Mouse (Mus musculus): ENCODE results near the gene Nfs1. TPM values are rescaled to one million over a fixed set of nuclear protein-coding genes. Genes with fewer than 3 reads are reported as not detected.

The Nfs1 gene
- polyA plus RNA-seq, 1 experiment = not detected

GRCm38 (mm10) chr2:156080391-156080790 is 63.6 kb downstream of the Nfs1 start:
- WGBS = 81% methylated on average over 7 of the region's 7 CpGs
- Histone ChIP-seq H3K4me1 (ENCODE audit: control insufficient read depth, insufficient read depth, low read length) (peaks cover 15% of the 10 kb centered on the region), H3K4me3 (ENCODE audit: insufficient read depth, low read depth, low read length) (no peak overlapping the region), H3K27ac (ENCODE audit: insufficient read depth, low read depth, low read length) (no peak overlapping the region)
- no peak for TF ChIP-seq POLR2A (IDR thresholded peaks at IDR 0.05; ENCODE audit: insufficient read depth, low read depth, low read length)
- no peak for TF ChIP-seq CTCF (IDR thresholded peaks at IDR 0.05; ENCODE audit: insufficient read depth, low read depth, low read length)

GRCm38 (mm10) chr2:156079674-156080073 is 64.3 kb downstream of the Nfs1 start:
- TF ChIP-seq POLR2A (IDR thresholded peaks at IDR 0.05; ENCODE audit: insufficient read depth, low read depth, low read length) = no peak
- no peak for TF ChIP-seq CTCF (IDR thresholded peaks at IDR 0.05; ENCODE audit: insufficient read depth, low read depth, low read length)
- no peak overlapping the region for H3K4me3 ChIP-seq (ENCODE audit: insufficient read depth, low read depth, low read length)
- H3K4me1 ChIP-seq (ENCODE audit: control insufficient read depth, insufficient read depth, low read length) = peaks cover 12% of the 10 kb centered on the region
- WGBS = 32% methylated on average over 4 of the region's 4 CpGs
- H3K27ac ChIP-seq (ENCODE audit: insufficient read depth, low read depth, low read length) = no peak overlapping the region

- Histone ChIP-seq H3K4me3 (ENCODE audit: insufficient read depth, low read depth, low read length) (no peak overlapping the region), H3K27ac (ENCODE audit: insufficient read depth, low read depth, low read length) (no peak overlapping the region), H3K4me1 (ENCODE audit: control insufficient read depth, insufficient read depth, low read length) (peaks cover 12% of the 10 kb centered on the region)
- TF ChIP-seq POLR2A (IDR thresholded peaks at IDR 0.05; ENCODE audit: insufficient read depth, low read depth, low read length) (no peak), CTCF (IDR thresholded peaks at IDR 0.05; ENCODE audit: insufficient read depth, low read depth, low read length) (no peak)
- 88% methylated on average over 8 of the region's 8 CpGs for WGBS
Measured at GRCm38 (mm10) chr2:156079183-156079560, 64.8 kb downstream of the Nfs1 start.

- TF ChIP-seq CTCF (IDR thresholded peaks at IDR 0.05; ENCODE audit: insufficient read depth, low read depth, low read length) (no peak), POLR2A (IDR thresholded peaks at IDR 0.05; ENCODE audit: insufficient read depth, low read depth, low read length) (no peak)
Measured at GRCm38 (mm10) chr2:156078421-156079182, 65.4 kb downstream of the Nfs1 start.

GRCm38 (mm10) chr2:156077461-156077860 is 66.5 kb downstream of the Nfs1 start:
- no peak for TF ChIP-seq POLR2A (IDR thresholded peaks at IDR 0.05; ENCODE audit: insufficient read depth, low read depth, low read length)
- TF ChIP-seq CTCF (IDR thresholded peaks at IDR 0.05; ENCODE audit: insufficient read depth, low read depth, low read length) = no peak
- 88% methylated on average over 7 of the region's 7 CpGs for WGBS
- Histone ChIP-seq H3K4me3 (ENCODE audit: insufficient read depth, low read depth, low read length) (no peak overlapping the region), H3K27ac (ENCODE audit: insufficient read depth, low read depth, low read length) (no peak overlapping the region), H3K4me1 (ENCODE audit: control insufficient read depth, insufficient read depth, low read length) (peaks cover 9% of the 10 kb centered on the region; the same call in 1 of the 2 replicates)

More at GRCm38 (mm10) chr2:156078421-156079182, 65.4 kb downstream of the Nfs1 start:
- H3K4me1 ChIP-seq (ENCODE audit: control insufficient read depth, insufficient read depth, low read length) = peaks cover 12% of the 10 kb centered on the region
- H3K4me3 ChIP-seq (ENCODE audit: insufficient read depth, low read depth, low read length) = no peak overlapping the region
- no peak overlapping the region for H3K27ac ChIP-seq (ENCODE audit: insufficient read depth, low read depth, low read length)
- WGBS = 90% methylated on average over 16 of the region's 16 CpGs

- no peak overlapping the region for H3K27ac ChIP-seq (ENCODE audit: insufficient read depth, low read depth, low read length)
- H3K4me1 ChIP-seq (ENCODE audit: control insufficient read depth, insufficient read depth, low read length) = no peaks in the 10 kb centered on the region
- WGBS = 95% methylated on average over 15 of the region's 15 CpGs
Measured at GRCm38 (mm10) chr2:156073725-156074124, 70.3 kb downstream of the Nfs1 start.

More at GRCm38 (mm10) chr2:156073725-156074124, 70.3 kb downstream of the Nfs1 start:
- no peak overlapping the region for H3K4me3 ChIP-seq (ENCODE audit: insufficient read depth, low read depth, low read length)
- TF ChIP-seq CTCF (IDR thresholded peaks at IDR 0.05; ENCODE audit: insufficient read depth, low read depth, low read length) = no peak
- TF ChIP-seq POLR2A (IDR thresholded peaks at IDR 0.05; ENCODE audit: insufficient read depth, low read depth, low read length) = no peak

Other genes with a start within 250 kb of the Nfs1 start
- 136 TPM in 1 of 2 replicates, not detected in the other for gene Uqcc1, start 213.9 kb downstream of the Nfs1 start, polyA plus RNA-seq (2012; ENCODE audit: insufficient read depth, insufficient read length, low replicate concordance, missing spikeins)
- gene Gm15557, start 203.5 kb downstream of the Nfs1 start, polyA plus RNA-seq (2012; ENCODE audit: insufficient read depth, insufficient read length, low replicate concordance, missing spikeins) = not detected in 2 replicates
- gene Gdf5, start 198.8 kb downstream of the Nfs1 start, polyA plus RNA-seq (2012; ENCODE audit: insufficient read depth, insufficient read length, low replicate concordance, missing spikeins) = not detected in 2 replicates
- not detected in 2 replicates for gene Cep250, start 187.7 kb downstream of the Nfs1 start, polyA plus RNA-seq (2012; ENCODE audit: insufficient read depth, insufficient read length, low replicate concordance, missing spikeins)
- not detected in 2 replicates for gene 6430550D23Rik, start 136.2 kb downstream of the Nfs1 start, polyA plus RNA-seq (2012; ENCODE audit: insufficient read depth, insufficient read length, low replicate concordance, missing spikeins)
- not detected in 2 replicates for gene Ergic3, start 136.1 kb downstream of the Nfs1 start, polyA plus RNA-seq (2012; ENCODE audit: insufficient read depth, insufficient read length, low replicate concordance, missing spikeins)
- not detected in 2 replicates for gene Fer1l4, start 91.2 kb downstream of the Nfs1 start, polyA plus RNA-seq (2012; ENCODE audit: insufficient read depth, insufficient read length, low replicate concordance, missing spikeins)
- gene Spag4, start 79.0 kb downstream of the Nfs1 start, polyA plus RNA-seq (2012; ENCODE audit: insufficient read depth, insufficient read length, low replicate concordance, missing spikeins) = not detected in 2 replicates
- gene Cpne1, start 32.2 kb downstream of the Nfs1 start, polyA plus RNA-seq (2012; ENCODE audit: insufficient read depth, insufficient read length, low replicate concordance, missing spikeins) = not detected in 2 replicates
- gene Rbm12, start 32.2 kb downstream of the Nfs1 start, polyA plus RNA-seq (2012; ENCODE audit: insufficient read depth, insufficient read length, low replicate concordance, missing spikeins) = 391 TPM in 1 of 2 replicates, not detected in the other
- gene Gm28036, start 17.1 kb downstream of the Nfs1 start, polyA plus RNA-seq (2012; ENCODE audit: insufficient read depth, insufficient read length, low replicate concordance, missing spikeins) = not detected in 2 replicates
- gene Romo1, start 147 bp downstream of the Nfs1 start, polyA plus RNA-seq (2012; ENCODE audit: insufficient read depth, insufficient read length, low replicate concordance, missing spikeins) = not detected in 2 replicates
- gene Rbm39, start 36.1 kb upstream of the Nfs1 start, polyA plus RNA-seq (2012; ENCODE audit: insufficient read depth, insufficient read length, low replicate concordance, missing spikeins) = 643 TPM in 1 of 2 replicates, not detected in the other
- gene Phf20, start 52.3 kb upstream of the Nfs1 start, polyA plus RNA-seq (2012; ENCODE audit: insufficient read depth, insufficient read length, low replicate concordance, missing spikeins) = 586 TPM in 1 of 2 replicates, not detected in the other
- gene Cnbd2, start 168.1 kb upstream of the Nfs1 start, polyA plus RNA-seq (2012; ENCODE audit: insufficient read depth, insufficient read length, low replicate concordance, missing spikeins) = not detected in 2 replicates
- gene Scand1, start 168.5 kb upstream of the Nfs1 start, polyA plus RNA-seq (2012; ENCODE audit: insufficient read depth, insufficient read length, low replicate concordance, missing spikeins) = not detected in 2 replicates

Measured in olfactory bulb, adult 2 months (tissue).